Mouse (Mus musculus) heart, adult 18-20 months (tissue): ENCODE measurements around the gene Cox16. TPM values are rescaled to one million over a fixed set of nuclear protein-coding genes. Genes with fewer than 3 reads are reported as not detected.

Source experiments
- DNase-seq, 2 experiments: peaks; one replicate each; pipeline ENCODE4 v3.0.0; 2021 to 2022; ENCODE audit warnings: mixed read lengths in 1 of 2
- total RNA-seq, 2 experiments: library from RNA; stranded (reverse); gene quantifications; 2 replicates each; pipeline ENCODE4 v1.2.3; 2021

Cox16 gene
- total RNA-seq, 2 experiments from 2014 or later = 66.9 to 72.3 TPM

- no peak for DNase-seq
These were observed 159.9 kb downstream of the Cox16 start for GRCm38 (mm10) chr12:81324991-81325390.

DNA sequence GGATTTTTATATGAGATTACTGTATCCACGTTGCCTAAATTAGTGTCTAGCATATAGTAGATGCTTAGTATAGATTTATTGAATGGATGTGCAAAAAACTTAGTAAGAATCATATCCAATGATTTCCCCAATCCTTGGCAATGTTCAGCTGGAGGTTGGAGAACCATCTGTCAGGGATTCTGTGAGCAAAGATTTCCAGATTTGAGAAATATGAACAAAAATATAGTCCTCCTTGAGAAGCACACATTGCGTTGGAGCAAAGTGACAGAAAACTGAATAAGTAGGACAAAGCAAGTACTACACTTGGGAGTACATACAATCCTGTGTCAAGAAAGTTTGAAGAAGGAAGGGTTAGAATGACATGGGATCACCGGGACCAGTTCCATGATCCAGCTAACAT is 160.8 kb downstream of the Cox16 start:
- no peak for DNase-seq

GRCm38 (mm10) chr12:81321021-81321420 is 163.9 kb downstream of the Cox16 start:
- no peak for DNase-seq

GRCm38 (mm10) chr12:81317811-81318210 is 167.1 kb downstream of the Cox16 start:
- DNase-seq = no peak

- DNase-seq = no peak
These were observed 169.0 kb downstream of the Cox16 start for GRCm38 (mm10) chr12:81315953-81316352.

Other genes with a start within 250 kb of the Cox16 start
- under 1 TPM; 0.17 to 0.21 TPM for gene Slc8a3, start 151.9 kb downstream of the Cox16 start, total RNA-seq
- gene Gm4787, start 105.7 kb downstream of the Cox16 start, total RNA-seq = under 1 TPM; 0.20 to 0.49 TPM
- gene Adam4, start 63.2 kb downstream of the Cox16 start, total RNA-seq = under 1 TPM; 0.32 to 0.69 TPM
- 10 to 100 TPM; 44.2 to 53.3 TPM for gene Gm20498, start 47.8 kb upstream of the Cox16 start, total RNA-seq
- gene Synj2bp, start 47.8 kb upstream of the Cox16 start, total RNA-seq = 10 to 100 TPM; 41.2 to 41.6 TPM
- gene Adam21, start 83.3 kb upstream of the Cox16 start, total RNA-seq = not detected
- gene Med6, start 109.9 kb upstream of the Cox16 start, total RNA-seq = 10 to 100 TPM; 12.2 to 16.2 TPM
- gene Ttc9, start 146.1 kb upstream of the Cox16 start, total RNA-seq = 1 to 10 TPM; 2.3 to 2.5 TPM